Mouse (Mus musculus): ENCODE measurements around the gene Hspb8.

Hspb8 gene

DNA sequence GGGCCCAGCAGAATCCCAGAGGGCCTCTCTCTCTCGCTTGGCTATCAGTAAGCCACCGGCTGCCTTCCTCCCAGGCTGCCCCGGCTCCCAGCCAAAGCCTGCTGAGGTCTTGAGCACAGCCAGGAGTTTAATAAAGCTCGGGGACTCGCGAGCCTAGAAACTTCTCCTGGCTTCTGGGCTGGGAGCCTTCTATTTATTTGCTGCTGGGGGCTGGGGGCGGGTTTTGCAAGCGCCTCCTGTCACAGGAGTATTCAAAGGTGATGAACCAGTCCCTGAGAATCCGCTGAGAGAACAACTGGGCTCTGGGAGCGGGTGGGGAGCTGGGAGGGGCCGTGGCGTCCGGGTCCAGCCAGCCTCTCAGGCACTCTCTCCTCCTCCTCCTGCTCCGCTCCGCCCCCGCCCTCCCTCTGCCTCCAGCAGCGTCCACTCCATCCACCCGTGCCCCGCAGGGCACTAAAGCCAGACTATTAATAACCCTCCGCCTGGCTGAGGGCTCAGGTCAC is at the start of gene Hspb8:
Hspb8 (minus strand) TSS at position 166 of the 503 bp plus-strand sequence.
- peak; percentile 67 to 82 for DNase-seq (ENCODE audit: low spot score in 2 of 2)

DNA sequence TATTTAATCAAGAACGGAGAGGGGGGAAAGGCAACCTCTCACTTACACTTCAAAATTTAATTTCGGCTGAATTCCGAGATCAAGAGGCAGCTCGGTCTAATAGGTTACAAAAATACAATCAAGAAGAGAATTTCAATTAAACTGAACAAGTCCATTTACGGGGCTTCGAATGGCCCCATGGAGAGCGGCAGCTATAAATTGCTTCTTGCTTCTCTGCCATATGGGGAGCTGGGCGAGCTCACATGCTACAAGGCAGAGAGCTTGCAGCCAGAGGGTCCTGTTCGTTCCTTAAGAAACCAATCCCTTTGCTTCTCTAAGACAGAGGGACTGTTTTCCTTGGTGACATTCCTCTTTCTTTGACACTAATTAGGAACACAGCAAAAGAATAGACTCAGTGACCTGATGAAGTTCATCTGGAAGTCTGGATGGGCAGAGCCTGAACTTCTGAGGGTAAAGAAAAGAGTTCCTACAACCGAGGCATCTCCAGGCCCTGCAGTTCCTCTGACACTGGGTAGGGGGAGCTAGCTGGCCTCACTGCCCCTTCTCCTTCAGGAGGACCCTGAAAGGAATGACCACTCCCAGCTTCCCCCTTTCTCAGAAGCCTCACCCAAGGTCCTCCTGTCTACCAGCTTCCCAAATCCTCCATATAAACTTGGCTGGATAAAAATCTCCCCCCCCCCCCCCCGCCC is 38.8 kb upstream of the Hspb8 start:
- no peak for DNase-seq (ENCODE audit: low spot score in 2 of 2)

DNA sequence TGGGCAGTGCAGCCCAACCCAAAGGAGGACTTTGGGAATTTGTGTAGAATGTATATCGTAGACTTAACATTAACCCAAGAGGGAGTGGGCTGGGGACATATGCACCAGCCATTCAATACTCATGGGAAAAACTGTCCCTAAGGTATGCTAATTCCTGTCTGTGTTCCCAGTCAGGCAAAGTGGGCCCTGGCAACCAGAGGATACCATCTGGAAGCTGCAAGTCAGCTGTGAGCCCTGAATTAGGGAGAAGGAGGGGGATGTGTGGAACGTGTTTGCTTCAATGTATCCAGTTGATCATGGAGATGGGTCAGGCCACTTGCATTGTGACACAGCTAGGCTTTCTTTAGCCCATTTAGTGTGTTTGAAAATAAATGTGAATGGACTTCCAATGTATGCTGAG is 37.3 kb upstream of the Hspb8 start:
- no peak for DNase-seq (ENCODE audit: low spot score in 2 of 2)

DNA sequence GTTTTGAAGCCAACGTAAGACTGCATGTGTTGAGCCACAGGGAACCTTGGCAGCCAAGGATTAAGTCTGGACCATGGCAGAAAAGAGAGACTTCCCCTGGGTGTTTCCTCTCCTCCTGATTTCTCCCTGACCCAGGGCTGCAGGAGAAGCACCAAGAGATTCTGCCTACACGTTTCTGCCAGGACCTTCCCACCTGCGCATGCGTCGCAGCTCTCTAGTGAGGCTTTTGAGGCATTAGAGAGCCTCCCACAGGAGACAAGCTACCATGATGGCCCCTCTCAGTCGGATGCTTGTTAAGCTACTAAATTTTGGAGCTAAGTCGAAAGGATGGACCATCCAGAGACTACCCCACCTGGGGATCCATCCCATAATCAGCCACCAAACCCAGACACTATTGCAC is 35.1 kb upstream of the Hspb8 start:
- DNase-seq (ENCODE audit: low spot score in 2 of 2) = no peak

DNA sequence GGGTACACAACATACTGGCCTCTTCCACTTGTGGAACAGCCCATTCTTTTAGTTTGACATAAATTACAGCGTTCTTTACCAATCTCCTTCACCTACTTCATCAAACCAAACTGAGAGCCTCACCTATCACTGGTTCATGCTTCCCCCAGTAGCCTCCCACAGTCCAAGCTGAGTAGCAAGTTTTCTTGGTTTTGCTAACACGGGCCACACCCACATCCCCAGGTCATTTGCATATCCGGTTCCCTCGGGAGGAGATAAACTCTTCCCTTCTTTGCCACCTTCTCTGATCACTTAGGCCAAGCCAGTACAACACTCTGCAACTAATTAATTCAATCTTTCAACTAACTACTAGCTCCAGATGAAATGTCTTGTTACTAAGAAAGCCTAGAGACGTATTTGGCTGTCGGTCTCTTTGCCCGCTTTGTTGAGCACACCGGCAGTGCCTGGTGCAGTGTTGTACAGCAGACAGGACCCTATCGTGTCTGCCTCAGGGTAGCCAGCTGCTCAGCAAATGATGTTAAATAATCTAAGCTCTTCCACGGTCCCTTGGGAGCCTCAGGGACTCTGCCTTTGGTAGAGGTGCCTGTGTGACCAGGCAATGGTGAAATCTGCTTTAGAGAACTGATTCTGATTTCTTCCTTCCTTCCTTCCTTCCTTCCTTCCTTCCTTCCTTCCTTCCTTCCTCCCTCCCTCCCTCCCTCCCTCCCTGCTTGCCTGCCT is 34.3 kb upstream of the Hspb8 start:
- no peak for DNase-seq (ENCODE audit: low spot score in 2 of 2)

DNA sequence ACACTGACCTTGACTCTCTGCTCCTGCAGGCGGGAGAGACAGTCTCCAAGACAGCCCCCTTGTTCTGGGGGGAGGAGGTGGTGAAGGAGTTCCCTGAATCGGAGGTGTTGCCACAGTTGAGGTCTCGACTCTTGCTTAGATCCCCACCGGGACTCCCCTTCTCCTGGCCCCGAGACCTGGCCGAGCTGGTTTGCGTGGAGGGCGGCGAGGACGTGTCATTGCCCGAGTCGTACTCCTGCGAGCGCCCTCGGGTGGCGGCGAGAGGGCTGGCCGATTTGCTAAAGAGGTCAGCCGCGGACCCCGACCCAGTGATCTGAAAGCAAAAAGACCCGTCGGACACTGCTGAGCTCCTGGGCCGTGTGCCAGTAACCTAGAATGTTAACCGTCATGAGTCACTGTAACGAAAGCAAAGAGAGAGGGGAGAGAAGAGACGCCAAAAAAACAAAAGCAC is 30.8 kb upstream of the Hspb8 start:
- DNase-seq (ENCODE audit: low spot score in 2 of 2) = peak; percentile 45 to 63

DNA sequence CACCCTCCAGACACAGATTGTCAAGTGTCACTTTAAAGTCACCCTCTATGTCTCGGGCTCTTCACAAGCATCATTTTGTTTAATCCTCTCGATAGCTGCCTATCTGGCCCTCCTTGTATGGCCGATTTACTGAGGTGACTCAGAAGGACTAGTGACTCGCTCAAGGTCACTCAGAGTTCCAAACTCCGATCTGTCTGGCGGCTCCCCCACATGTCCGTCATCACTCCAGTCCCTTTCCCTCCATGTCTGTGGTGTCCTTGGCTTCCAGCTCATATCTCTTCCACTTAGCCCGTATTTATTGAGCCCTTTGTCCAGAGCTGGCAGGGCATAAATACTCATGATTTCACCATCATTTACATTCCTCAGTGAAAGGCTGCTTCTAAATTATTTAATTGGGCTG is 28.2 kb upstream of the Hspb8 start:
- DNase-seq (ENCODE audit: low spot score in 2 of 2) = no peak

DNA sequence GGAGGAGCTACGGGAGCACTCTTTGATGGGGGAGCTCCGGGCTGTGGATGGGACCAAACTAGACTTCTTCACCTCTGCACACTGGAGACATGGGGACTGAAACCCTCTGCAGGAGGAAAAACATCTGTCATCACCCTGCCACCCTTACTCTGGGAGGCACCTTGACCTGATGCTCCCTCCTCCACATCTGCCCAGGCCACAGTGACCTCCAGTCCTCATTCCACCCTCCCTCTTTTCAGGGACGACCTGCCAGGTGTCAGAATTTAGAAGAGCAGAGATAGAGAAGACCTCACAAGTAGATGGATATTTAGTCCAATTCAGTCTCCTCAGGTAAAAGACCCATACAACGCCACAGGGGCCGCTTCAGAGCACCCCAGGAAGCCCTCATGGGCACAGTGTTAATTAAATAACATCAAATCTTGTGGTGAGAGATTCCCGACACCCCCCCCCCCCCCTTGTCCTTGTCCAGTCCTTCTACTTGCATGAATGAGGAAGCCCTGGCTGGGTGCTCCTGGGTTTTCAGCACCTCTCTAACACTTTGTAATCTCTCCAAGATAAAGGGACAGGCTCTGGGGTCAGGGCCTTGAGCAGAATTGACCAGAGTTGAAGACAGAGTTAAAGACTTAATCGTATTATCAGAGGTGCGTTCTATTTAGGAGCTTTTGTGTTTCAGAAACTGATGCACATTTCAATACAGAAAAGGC is 27.0 kb upstream of the Hspb8 start:
- DNase-seq (ENCODE audit: low spot score in 2 of 2) = no peak

DNA sequence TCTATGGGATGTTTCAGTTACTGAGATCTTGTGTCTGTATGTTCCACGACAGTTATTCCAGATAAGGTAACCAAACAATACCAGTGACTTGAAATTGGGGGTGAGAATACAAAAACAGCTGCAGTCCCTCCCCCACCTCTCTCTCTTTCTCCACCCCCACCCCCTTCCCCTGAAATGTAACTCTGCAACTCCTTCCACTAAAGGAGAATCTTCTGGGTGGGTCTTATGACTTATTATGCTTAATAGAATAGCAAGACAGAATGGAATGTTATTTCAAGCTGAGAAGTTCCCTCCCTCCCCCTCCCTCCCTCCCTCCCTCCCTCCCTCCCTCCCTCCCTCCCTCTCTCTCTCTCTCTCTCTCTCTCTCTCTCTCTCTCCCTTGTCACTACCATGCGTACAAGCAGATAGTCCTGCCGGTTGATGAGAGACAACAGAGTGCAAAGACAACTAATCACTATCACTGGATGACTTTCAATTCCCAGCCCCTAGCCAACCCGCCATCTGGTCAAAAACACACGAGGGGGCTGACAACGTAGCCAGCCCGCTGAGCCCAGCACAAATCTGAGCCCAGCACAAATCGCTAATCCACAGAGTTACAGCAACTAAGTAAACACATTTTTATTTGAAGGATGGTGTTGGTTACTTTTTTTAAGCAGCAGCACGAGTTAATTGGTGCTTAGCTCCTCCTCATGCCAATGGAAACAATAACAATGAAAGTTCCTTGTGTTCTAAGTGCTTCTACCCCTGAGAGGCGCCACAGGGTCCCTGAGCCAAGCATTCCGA is 25.9 kb upstream of the Hspb8 start:
- DNase-seq (ENCODE audit: low spot score in 2 of 2) = no peak

DNA sequence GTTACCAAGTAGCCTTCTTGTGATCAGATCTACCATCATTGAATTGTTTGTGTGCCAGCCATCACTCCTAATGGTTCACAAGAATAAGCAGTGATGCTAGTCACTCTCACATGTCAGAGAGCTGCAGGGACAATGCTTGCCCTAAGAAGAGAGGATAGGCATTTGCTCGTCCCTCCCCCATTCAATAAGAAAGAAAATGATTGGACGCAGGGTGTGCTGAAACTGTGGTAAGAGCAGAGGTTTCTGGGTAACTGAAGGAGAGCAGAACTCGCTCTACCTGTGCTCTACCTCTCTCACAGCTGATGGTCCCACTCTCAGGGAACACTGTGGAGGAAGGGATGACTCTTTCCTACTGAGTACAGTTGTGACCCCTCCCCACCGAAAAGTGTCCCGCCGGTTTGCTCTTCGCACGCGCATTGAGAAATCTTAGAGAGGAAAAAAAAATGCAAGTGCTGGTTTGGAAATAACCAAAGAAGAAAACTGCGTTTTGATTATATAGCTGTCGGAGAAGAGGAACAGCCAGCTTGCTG is 25.2 kb upstream of the Hspb8 start:
- no peak for DNase-seq (ENCODE audit: low spot score in 2 of 2)

DNA sequence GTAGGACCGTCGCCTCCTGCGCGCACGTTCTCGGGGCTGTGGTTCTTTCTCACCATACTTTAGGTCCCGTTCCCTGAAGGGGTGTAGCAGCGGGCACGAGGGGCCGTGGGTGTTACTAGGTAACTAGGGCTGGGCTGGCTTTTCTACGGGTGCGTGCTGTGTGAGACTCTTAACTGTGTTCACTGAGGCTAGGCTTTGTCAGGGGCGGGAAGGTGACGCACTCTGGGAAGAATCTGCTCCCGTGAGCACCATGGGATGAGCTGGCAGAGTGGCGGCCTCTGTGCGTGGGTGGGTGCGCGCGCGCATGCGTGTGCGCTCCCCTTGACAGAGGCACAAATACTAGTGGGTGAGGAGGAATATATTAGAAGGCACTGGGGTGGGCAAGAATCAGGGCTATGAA is 23.9 kb upstream of the Hspb8 start:
- no peak for DNase-seq (ENCODE audit: low spot score in 2 of 2)

DNA sequence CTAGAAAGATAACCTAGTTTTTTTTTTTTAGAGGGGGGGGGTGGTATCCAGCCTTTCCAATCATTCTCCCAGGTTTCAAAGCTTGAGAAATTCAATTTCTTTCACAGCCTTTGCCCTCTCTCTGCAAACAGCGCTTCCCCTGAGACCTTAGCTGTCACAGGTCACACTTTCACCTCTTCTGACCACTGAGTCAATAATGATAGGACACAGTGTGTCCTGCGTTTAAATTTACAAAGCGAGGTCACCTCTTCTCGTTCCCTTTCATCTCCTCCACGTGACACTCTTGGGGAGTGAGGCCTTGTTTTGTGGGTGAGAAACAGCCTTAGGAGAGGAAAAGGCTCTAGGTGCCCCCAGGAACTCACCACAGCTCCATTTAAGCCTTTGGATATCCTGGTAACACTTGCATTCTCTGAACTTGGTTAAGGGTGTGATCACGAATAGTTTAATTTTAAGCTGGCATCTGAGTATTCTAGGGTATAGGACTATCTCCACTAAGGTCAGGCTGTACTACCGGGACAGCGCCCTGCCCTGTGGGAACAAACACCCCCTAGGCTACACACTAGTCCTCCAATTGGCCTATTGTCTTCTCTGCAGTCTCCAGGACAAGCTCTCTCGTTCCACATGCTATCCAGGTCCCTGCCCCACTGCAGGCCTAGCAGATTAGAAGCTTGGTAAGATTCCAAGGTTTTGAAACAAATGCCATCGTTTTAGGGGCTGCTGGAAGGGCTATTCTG is 23.1 kb upstream of the Hspb8 start:
- DNase-seq (ENCODE audit: low spot score in 2 of 2) = no peak

DNA sequence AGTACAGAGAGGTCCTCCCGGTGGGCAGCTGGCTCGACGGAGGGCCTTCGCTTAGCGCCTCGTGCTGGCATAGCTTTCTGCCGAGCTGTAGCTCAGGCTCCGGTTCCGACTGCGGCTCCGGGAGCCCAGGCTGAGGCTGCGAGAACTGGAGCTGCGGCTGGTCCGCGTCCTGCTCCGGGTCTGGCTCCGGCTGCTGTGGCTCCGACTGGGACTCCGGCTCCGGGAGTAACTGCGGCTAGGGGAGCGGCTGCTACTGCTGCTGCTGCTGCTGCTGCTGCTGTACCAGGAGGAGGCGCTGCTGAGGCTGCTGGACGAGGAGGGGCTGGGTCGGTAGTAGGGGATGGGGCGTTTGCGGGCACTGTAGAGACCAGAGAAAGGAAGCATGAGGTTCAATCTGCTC is 21.9 kb upstream of the Hspb8 start:
- no peak for DNase-seq (ENCODE audit: low spot score in 2 of 2)

DNA sequence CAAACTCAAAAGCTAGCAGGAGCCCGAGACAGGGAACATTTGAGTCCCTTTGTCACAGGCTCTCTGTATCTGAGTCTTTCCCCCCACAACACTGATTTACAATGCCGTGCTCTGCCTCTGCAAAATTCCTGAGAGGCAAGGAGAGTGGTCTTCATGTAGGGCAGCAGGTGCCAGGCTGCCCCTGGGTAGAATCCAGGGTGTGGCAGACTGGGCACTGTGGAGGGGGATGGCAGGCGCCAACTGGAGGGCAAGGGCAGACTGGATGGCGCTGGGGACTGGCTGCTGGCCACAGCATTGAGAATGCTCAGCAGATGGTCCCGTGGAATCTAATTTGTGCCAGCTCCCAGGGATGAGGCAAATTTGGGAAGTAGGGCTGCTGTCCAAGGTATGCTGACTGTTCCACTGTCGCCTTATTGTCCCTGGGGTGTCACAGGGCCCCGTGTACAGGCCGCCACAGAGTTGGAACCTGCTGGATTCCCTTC is 20.8 kb upstream of the Hspb8 start:
- no peak for DNase-seq (ENCODE audit: low spot score in 2 of 2)

DNA sequence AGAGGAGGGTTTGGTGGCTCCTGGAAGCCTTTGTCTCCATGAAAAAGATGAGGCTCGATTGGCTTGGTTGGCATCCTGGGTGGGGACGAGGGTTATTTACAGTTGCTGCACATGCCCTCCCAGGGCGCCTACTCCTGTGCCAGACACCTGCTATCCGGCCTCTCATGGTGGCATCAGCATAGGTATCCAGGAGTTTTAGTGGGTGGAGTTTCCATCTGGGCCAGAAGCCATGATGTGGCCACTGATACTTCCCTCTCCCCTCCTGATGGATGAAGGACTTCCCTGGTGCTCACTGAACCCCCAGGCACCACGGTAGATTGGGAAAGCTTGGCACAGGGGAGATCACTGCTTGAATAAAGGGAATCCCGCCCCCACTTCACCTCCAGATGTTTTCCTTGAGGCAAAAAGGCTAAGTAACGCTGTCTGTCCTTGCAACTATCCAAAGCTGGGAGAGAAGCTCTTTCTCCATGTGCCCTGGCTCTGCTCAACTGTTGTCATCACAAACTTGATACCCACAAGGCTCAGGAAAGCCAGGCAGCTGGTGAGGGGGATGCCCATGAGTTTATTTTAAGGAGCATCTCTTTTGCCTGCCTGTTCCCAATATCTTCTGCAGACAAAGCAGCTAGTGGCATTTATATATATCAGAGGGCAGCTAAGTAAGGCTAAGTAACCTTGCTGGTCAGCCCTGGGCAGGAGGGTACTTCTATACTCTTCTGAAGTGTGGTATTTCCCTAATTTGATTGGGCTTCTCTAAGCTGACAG is 20.2 kb upstream of the Hspb8 start:
- DNase-seq (ENCODE audit: low spot score in 2 of 2) = no peak

DNA sequence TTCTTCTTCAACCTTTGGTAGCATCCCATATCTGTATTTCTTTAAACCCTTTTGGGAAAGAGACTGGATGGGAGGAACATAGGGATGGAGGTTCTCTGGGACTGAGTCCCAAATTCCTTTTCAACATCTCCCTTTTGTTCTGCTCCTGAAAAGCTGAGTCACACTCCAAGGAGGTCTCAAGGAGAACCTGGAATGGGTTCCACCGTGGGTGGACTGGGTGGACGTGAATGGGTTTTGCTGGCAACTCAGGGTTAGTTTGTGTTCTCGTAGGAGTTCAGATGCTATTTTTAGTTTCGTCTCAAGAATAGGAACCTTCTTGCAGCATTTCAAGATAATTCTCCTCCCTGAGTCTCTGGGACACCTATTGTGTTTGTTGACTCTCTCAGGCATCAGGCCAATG is 17.6 kb upstream of the Hspb8 start:
- no peak for DNase-seq (ENCODE audit: low spot score in 2 of 2)

DNA sequence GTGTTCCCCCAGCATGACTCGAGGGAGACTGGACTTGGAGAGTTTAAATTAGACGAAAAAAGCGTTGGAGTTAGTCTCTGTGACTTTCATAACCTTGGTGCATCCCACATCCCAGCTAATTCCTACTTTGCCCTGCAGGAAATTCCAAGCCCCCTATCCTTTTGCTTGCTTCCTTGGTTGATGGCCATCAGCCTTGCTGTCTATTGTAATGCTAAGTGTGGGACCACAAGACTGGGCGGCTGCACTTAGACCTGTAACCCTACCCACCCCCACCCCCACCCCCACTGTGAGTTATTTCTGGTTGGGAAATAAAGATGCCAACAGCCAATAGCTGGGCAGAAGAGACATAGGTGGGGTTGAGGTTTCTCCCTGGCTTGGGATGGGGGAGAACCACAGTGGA is 15.7 kb upstream of the Hspb8 start:
- no peak for DNase-seq (ENCODE audit: low spot score in 2 of 2)

DNA sequence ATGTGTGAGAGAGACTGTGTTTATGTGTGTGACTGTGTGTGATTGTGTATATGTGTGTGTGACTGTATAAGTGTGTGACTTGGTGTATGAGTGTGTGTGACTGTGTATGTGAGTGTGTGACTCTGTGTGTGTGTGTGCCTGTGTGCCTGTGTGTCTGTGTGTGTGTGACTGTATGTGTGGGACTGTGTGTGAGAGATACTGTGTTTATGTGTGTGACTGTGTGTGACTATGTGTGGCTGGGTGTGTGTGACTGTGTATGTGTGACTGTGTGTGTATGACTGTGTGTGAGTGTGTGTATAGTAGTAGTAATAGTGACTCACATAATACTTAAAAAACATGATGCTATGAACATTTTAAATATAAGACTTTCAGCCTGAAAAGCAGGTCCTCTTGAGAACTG is 13.5 kb upstream of the Hspb8 start:
- no peak for DNase-seq (ENCODE audit: low spot score in 2 of 2)

DNA sequence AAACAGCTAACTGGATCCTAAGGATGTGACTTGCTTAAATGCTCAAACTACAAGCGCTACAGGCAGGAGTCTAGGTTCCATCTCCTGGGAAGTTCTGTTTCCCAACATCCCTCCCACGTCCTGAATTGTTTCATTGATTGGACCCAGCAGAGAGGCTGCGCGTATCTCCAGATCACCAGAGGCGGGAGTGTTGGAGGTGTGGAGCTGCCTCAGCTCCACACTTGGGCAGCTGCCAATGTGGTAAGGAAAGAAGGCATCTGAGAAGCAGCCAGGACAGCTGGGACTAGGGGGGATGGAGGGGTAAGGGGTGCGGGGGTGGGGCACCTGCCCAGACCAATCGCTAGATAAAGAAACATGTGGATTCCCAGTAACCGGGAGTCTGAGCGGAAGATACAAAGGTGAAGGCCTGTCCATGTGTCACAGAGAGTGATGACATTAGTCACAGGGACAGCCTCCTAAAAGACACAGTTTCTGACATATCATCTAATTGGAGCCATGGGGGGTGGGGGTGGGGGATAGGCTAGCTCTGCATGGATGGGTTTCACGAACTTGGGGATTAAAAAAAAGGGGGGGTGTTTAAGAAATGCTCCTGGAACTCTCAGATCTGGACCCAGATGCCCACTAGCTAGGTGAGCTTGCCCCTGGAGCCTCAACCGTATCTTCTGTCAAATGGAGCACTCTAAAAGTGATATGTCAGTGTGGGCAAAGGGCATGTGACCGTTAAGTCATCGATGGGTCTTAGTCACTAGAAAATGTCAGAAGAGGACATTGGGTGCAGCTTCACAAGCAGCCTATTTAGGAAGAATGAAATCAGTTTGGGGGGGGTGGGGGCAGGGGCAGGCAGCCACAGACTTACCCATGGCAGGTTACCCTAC is 12.5 kb upstream of the Hspb8 start:
- no peak for DNase-seq (ENCODE audit: low spot score in 2 of 2)

Measured in urinary bladder, adult 18-20 months (tissue).